Mouse (Mus musculus) forebrain, embryonic 16.5 days (tissue): ENCODE results near the gene Hoxd1. TPM values are rescaled to one million over a fixed set of nuclear protein-coding genes. Genes with fewer than 3 reads are reported as not detected.

Experiments
- ATAC-seq: fragments of 200-750 bp; cut with Nextera tagmentation; 2 replicates; pipeline ENCODE4 v1.8.0; 2017; ENCODE audit warnings: mild to moderate bottlenecking, moderate library complexity
- H3K27ac ChIP-seq: fragments of 300-500 bp; sonication (generic); 2 replicates; pipeline ENCODE4 v1.5.1; 2014; ENCODE audit warnings: low read length, control low read depth
- H3K27me3 ChIP-seq: fragments of 300-500 bp; sonication (generic); replicated peaks from 2 replicates; pipeline ENCODE4 v1.6.1; 2014; ENCODE audit warnings: low read length; ENCODE audit not compliant: control insufficient read depth, insufficient read depth
- H3K36me3 ChIP-seq: fragments of 300-500 bp; sonication (generic); 2 replicates; pipeline ENCODE4 v1.6.1; 2014; ENCODE audit not compliant: control insufficient read depth, insufficient read depth
- H3K4me1 ChIP-seq: fragments of 300-500 bp; sonication (generic); replicated peaks from 2 replicates; pipeline ENCODE4 v1.6.1; 2014; ENCODE audit warnings: low read length; ENCODE audit not compliant: control insufficient read depth, insufficient read depth
- H3K4me2 ChIP-seq: fragments of 300-500 bp; sonication (generic); 2 replicates; pipeline ENCODE4 v1.6.1; 2014; ENCODE audit warnings: mild to moderate bottlenecking, low read length, control low read depth
- H3K4me3 ChIP-seq: fragments of 300-500 bp; sonication (generic); replicated peaks from 2 replicates; pipeline ENCODE4 v1.5.1; 2014; ENCODE audit warnings: mild to moderate bottlenecking, low read length, control low read depth
- H3K9ac ChIP-seq: fragments of 300-500 bp; sonication (generic); replicated peaks from 2 replicates; pipeline ENCODE4 v1.6.1; 2014; ENCODE audit warnings: low read depth, low read length, control low read depth
- H3K9me3 ChIP-seq: fragments of 300-500 bp; sonication (generic); 2 replicates; pipeline ENCODE4 v1.6.1; 2016; ENCODE audit warnings: low read length; ENCODE audit not compliant: control insufficient read depth
- WGBS: fragments of 180-500 bp; shearing (Covaris S2); extraction: QIAGEN DNeasy Blood & Tissue Kit; methylation state at CpG from one replicate; pipeline ENCODE4 v1.1.7; 2014; 5-methylcytosine and 5-hydroxymethylcytosine counted together
- polyA plus RNA-seq: library from polyadenylated mRNA; unstranded; fragments of >200 nt; fragmentation: Nextera tagmentation; extraction: Ambion mirVana; gene quantifications from 2 replicates; pipeline ENCODE4 v1.2.1, GENCODE M21; 2015

Gene Hoxd1
- polyA plus RNA-seq, 1 experiment from 2014 or later, result not detected

GRCm38 (mm10) chr2:74722949-74723348 lies 39.8 kb upstream of the Hoxd1 start:
- Histone ChIP-seq H3K9ac (no peak overlapping the region), H3K27ac (no peak overlapping the region), H3K4me3 (no peak overlapping the region), H3K9me3 (no peaks in the 10 kb centered on the region), H3K4me2 (no peak overlapping the region), H3K27me3 (peaks cover 93% of the 10 kb centered on the region), H3K4me1 (no peaks in the 10 kb centered on the region), H3K36me3 (no peaks in the 10 kb centered on the region)
- no peak for ATAC-seq
- WGBS, result 3% methylated on average over 8 of the region's 8 CpGs

GRCm38 (mm10) chr2:74724244-74725015 lies 38.4 kb upstream of the Hoxd1 start:
- H3K27me3 ChIP-seq, result peaks cover 95% of the 10 kb centered on the region
- no peak overlapping the region for H3K4me3 ChIP-seq
- H3K27ac ChIP-seq, result no peak overlapping the region
- H3K9ac ChIP-seq, result no peak overlapping the region
- WGBS, result 7% methylated on average over 7 of the region's 7 CpGs
- no peaks in the 10 kb centered on the region for H3K4me1 ChIP-seq
- no peaks in the 10 kb centered on the region for H3K9me3 ChIP-seq
- no peak for ATAC-seq
- H3K4me2 ChIP-seq, result no peak overlapping the region
- no peaks in the 10 kb centered on the region for H3K36me3 ChIP-seq

DNA sequence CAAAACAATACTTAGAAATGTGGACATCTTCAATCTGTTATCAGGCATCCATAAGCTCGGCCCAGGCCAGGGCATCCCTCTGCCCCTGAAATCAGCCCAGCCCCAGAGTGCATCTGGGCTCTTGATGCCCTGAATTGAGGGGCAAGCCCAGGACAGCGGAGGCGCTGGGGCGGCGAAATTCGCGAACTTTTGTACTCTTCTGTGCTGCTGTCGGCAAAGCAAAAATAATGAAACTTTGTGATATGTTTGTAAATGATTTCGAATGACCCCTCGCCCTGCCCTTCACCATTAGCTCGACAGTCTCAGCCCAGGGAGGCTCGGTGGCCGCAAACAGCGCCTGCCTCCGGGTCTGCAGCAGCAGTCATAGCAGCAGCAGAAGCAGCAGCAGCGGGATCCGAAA lies 37.6 kb upstream of the Hoxd1 start:
- Histone ChIP-seq H3K9me3 (no peaks in the 10 kb centered on the region), H3K4me2 (no peak overlapping the region), H3K4me3 (no peak overlapping the region), H3K27ac (no peak overlapping the region), H3K27me3 (peaks cover 93% of the 10 kb centered on the region), H3K4me1 (no peaks in the 10 kb centered on the region), H3K9ac (no peak overlapping the region), H3K36me3 (no peaks in the 10 kb centered on the region)
- ATAC-seq, result no peak
- under 1% methylated on average over 17 of the region's 17 CpGs for WGBS

DNA sequence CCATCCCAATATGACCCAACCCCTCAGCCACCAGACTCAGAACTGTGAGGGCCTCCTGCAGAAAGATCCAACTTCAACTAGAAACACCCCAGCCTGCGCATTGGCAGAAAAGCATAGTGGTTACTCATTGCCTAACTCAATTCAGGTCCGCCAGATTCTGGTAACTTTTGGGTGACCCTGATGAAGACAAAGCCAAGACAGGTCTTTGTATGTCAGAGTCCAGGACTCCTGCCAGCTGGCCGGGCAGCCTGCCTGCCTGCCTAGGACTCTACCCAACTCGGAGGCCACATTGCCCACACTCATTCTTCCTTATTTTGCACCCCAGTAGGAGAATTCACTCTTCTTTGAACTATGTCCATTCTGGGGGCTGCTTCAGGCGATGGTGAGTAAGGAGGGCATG lies 36.2 kb upstream of the Hoxd1 start, which contains the start of gene Gm28230:
TSS of gene Gm28230 (plus strand) at position 178 of the 400 bp plus-strand sequence.
- H3K36me3 ChIP-seq, result no peaks in the 10 kb centered on the region
- H3K9me3 ChIP-seq, result no peaks in the 10 kb centered on the region
- ATAC-seq, result no peak
- 0% methylated on average over 5 of the region's 5 CpGs for WGBS
- peaks cover 92% of the 10 kb centered on the region for H3K27me3 ChIP-seq
- no peak within 1 kb of the TSS for H3K4me3 ChIP-seq
- no peaks in the 10 kb centered on the region for H3K4me1 ChIP-seq
- H3K27ac ChIP-seq, result no peak within 1 kb of the TSS
- no peak within 1 kb of the TSS for H3K9ac ChIP-seq
- H3K4me2 ChIP-seq, result no peak within 1 kb of the TSS

- H3K9me3 ChIP-seq, result no peaks in the 10 kb centered on the region
- H3K4me1 ChIP-seq, result no peaks in the 10 kb centered on the region
- H3K4me3 ChIP-seq, result no peak overlapping the region
- peaks cover 92% of the 10 kb centered on the region for H3K27me3 ChIP-seq
- H3K9ac ChIP-seq, result no peak overlapping the region
- H3K4me2 ChIP-seq, result no peak overlapping the region
- no peak overlapping the region for H3K27ac ChIP-seq
- ATAC-seq, result no peak
- H3K36me3 ChIP-seq, result no peaks in the 10 kb centered on the region
- under 1% methylated on average over 43 of the region's 43 CpGs for WGBS
These were observed 35.7 kb upstream of the Hoxd1 start for GRCm38 (mm10) chr2:74726973-74727639.

- peaks cover 92% of the 10 kb centered on the region for H3K27me3 ChIP-seq
- H3K4me1 ChIP-seq, result no peaks in the 10 kb centered on the region
- no peaks in the 10 kb centered on the region for H3K36me3 ChIP-seq
- WGBS, result 2% methylated on average over 25 of the region's 25 CpGs
- no peak overlapping the region for H3K27ac ChIP-seq
- H3K4me3 ChIP-seq, result no peak overlapping the region
- H3K4me2 ChIP-seq, result no peak overlapping the region
- H3K9ac ChIP-seq, result no peak overlapping the region
- H3K9me3 ChIP-seq, result no peaks in the 10 kb centered on the region
- ATAC-seq, result no peak
These were observed 35.0 kb upstream of the Hoxd1 start for GRCm38 (mm10) chr2:74727640-74728302.

- Histone ChIP-seq H3K9ac (no peak overlapping the region), H3K4me1 (no peaks in the 10 kb centered on the region), H3K36me3 (no peaks in the 10 kb centered on the region), H3K4me3 (no peak overlapping the region), H3K27ac (no peak overlapping the region), H3K4me2 (no peak overlapping the region), H3K27me3 (peaks cover 89% of the 10 kb centered on the region), H3K9me3 (no peaks in the 10 kb centered on the region)
- ATAC-seq, result no peak
- WGBS, result 3% methylated on average over 13 of the region's 13 CpGs
These were observed 34.5 kb upstream of the Hoxd1 start for GRCm38 (mm10) chr2:74728303-74728680.

GRCm38 (mm10) chr2:74730331-74730730 lies 32.4 kb upstream of the Hoxd1 start:
- Histone ChIP-seq H3K4me2 (no peak overlapping the region), H3K27ac (no peak overlapping the region), H3K36me3 (no peaks in the 10 kb centered on the region), H3K9ac (no peak overlapping the region), H3K27me3 (peaks cover 84% of the 10 kb centered on the region), H3K4me1 (no peaks in the 10 kb centered on the region), H3K4me3 (no peak overlapping the region), H3K9me3 (no peaks in the 10 kb centered on the region)
- 3% methylated on average over 8 of the region's 8 CpGs for WGBS
- ATAC-seq, result no peak

- Histone ChIP-seq H3K4me1 (peaks cover 2% of the 10 kb centered on the region; the same call in 1 of the 2 replicates), H3K36me3 (no peaks in the 10 kb centered on the region), H3K4me3 (no peak overlapping the region), H3K27me3 (peaks cover 85% of the 10 kb centered on the region), H3K27ac (no peak overlapping the region), H3K9ac (no peak overlapping the region), H3K4me2 (no peak overlapping the region), H3K9me3 (no peaks in the 10 kb centered on the region)
- ATAC-seq, result no peak
These were observed 31.7 kb upstream of the Hoxd1 start for GRCm38 (mm10) chr2:74731055-74731454.
